Comparison of ENCODE assay signal across 8 mouse cellular contexts in the genomic region with DNA sequence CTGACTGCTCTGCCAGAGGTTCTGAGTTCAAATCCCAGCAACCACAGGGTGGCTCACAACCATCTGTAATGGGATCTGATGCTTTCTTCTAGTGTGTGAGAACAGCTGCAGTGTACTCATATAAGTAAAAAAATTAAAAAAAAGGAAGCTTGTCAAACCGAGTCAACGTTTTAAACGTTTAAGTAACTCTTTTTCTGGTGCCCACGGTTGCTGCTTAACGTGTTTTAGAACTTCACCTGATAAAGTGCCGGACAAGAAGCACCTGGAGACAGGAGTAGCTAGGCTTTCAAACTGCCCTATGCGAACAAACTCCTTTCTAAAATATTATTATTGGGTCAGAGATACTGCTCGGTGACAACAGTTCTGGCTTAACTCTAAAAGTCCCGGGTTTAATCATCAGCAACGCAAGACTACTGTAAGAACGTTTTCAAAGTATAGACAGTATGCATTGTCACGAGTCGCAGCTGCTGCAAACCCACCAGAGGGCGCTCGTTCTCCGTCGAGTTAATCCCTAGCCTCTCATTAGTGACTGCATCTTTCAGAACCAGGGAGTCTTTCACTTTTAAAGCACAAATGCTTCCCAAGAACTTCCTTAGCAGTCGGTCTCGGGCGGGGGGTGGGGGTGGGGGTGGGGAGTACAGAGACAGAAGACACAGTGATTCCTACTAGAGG. TPM values are rescaled to one million over a fixed set of nuclear protein-coding genes. Genes with fewer than 3 reads are reported as not detected.
DNase-seq lines count a peak whose midpoint lies in the region; ATAC-seq lines count a peak whose summit lies in the region.

No protein-coding gene starts in this region.

- peak overlapping the region; percentile 93 for H3K4me2 ChIP-seq in intestine, embryonic 14.5 days (ENCODE audit: low read length)
- peak overlapping the region; percentile 95 for H3K4me2 ChIP-seq in midbrain, embryonic 16.5 days (ENCODE audit: low read length)

- DNase-seq in frontal cortex, postnatal 36 days (ENCODE audit: low spot score in 2 of 2): peak; percentile 76 to 82
- peak; percentile 79 for DNase-seq in cerebellum, adult 9-11 months
- DNase-seq in gastrocnemius, adult 18-20 months (ENCODE audit: low spot score): peak; percentile 83
- peak; percentile 93 for DNase-seq in intestine, embryonic 14.5 days (ENCODE audit: low spot score)
- peak; percentile 94 for DNase-seq in liver
- peak; percentile 92 to 98 for DNase-seq in spleen, postnatal 10 days (ENCODE audit: low spot score in 2 of 2)

- H3K9ac ChIP-seq in intestine, embryonic 14.5 days (ENCODE audit: low read length): peak overlapping the region; percentile 60
- peak overlapping the region; percentile 87 for H3K9ac ChIP-seq in midbrain, embryonic 16.5 days (ENCODE audit: low read depth, low read length)

- ATAC-seq in frontal cortex, adult (ENCODE audit: low TSS enrichment): no peak
- no peak for ATAC-seq in intestine, embryonic 14.5 days (replicated peaks; ENCODE audit: low FRiP score, low TSS enrichment, low read depth)
- ATAC-seq in midbrain, embryonic 16.5 days: peak; percentile 59; the same call in 1 of the 2 replicates

- no peaks in the 10 kb centered on the region for H3K9me3 ChIP-seq in intestine, embryonic 14.5 days (ENCODE audit: control insufficient read depth, low read length)
- H3K9me3 ChIP-seq in midbrain, embryonic 16.5 days (replicated peaks; ENCODE audit: control insufficient read depth, low read length, poor library complexity, severe bottlenecking): no peaks in the 10 kb centered on the region

- no peak overlapping the region for H3K27ac ChIP-seq in intestine, embryonic 14.5 days (ENCODE audit: low read depth)
- peak overlapping the region; percentile 92; the same call in 1 of the 2 replicates for H3K27ac ChIP-seq in midbrain, embryonic 16.5 days (ENCODE audit: low read length)

- H3K4me3 ChIP-seq in intestine, embryonic 14.5 days (ENCODE audit: low read depth, low read length): peak overlapping the region; percentile 59
- H3K4me3 ChIP-seq in midbrain, embryonic 16.5 days (ENCODE audit: low read depth, low read length): peak overlapping the region; percentile 73

- WGBS in intestine, embryonic 14.5 days: 7% methylated on average over 20 of the region's 20 CpGs
- 8% methylated on average over 20 of the region's 20 CpGs for WGBS in midbrain, embryonic 16.5 days

- peaks cover 23% of the 10 kb centered on the region for H3K4me1 ChIP-seq in intestine, embryonic 14.5 days (replicated peaks; ENCODE audit: control insufficient read depth, insufficient read depth, low read length)
- H3K4me1 ChIP-seq in midbrain, embryonic 16.5 days (ENCODE audit: control insufficient read depth, insufficient read depth, low read length): peaks cover 19% of the 10 kb centered on the region

- no peaks in the 10 kb centered on the region for H3K36me3 ChIP-seq in intestine, embryonic 14.5 days (ENCODE audit: control insufficient read depth, insufficient read depth, low read length)
- H3K36me3 ChIP-seq in midbrain, embryonic 16.5 days (ENCODE audit: control insufficient read depth, insufficient read depth, low read length): no peaks in the 10 kb centered on the region

- peaks cover 47% of the 10 kb centered on the region for H3K27me3 ChIP-seq in intestine, embryonic 14.5 days (replicated peaks; ENCODE audit: control insufficient read depth, insufficient read depth, low read length)
- peaks cover 42% of the 10 kb centered on the region for H3K27me3 ChIP-seq in midbrain, embryonic 16.5 days (ENCODE audit: control insufficient read depth, insufficient read depth, low read depth, low read length)

RNA-seq across cellular contexts. Expression of gene Kazald1, which starts 1.0 kb away (rescaled TPM):
- total RNA-seq in gastrocnemius, adult 18-20 months (2021): 10 to 100 TPM in 1 of 2 experiments, 1 to 10 TPM in 1; 6.3 to 11.2 TPM
- polyA plus RNA-seq in intestine, embryonic 14.5 days (2014; fragmentation: Nextera tagmentation; extraction: Ambion mirVana): 0.69 and 1.8 TPM in 2 replicates
- polyA plus RNA-seq in midbrain, embryonic 16.5 days (2015; fragmentation: Nextera tagmentation; extraction: Ambion mirVana): 1.3 and 1.9 TPM in 2 replicates

RNA-seq across cellular contexts. Expression of gene Sfxn3, which starts 26.7 kb away (rescaled TPM):
- total RNA-seq in gastrocnemius, adult 18-20 months (2021): 10 to 100 TPM; 23.2 to 24.9 TPM
- polyA plus RNA-seq in intestine, embryonic 14.5 days (2014; fragmentation: Nextera tagmentation; extraction: Ambion mirVana): 23.4 and 24.5 TPM in 2 replicates
- polyA plus RNA-seq in midbrain, embryonic 16.5 days (2015; fragmentation: Nextera tagmentation; extraction: Ambion mirVana): 95.9 and 101 TPM in 2 replicates

RNA-seq across cellular contexts. Expression of gene Pdzd7, which starts 28.5 kb away (rescaled TPM):
- total RNA-seq in gastrocnemius, adult 18-20 months (2021): 1 to 10 TPM; 4.7 to 5.4 TPM
- 0.42 and 0.55 TPM in 2 replicates for polyA plus RNA-seq in intestine, embryonic 14.5 days (2014; fragmentation: Nextera tagmentation; extraction: Ambion mirVana)
- polyA plus RNA-seq in midbrain, embryonic 16.5 days (2015; fragmentation: Nextera tagmentation; extraction: Ambion mirVana): 2.9 and 3.9 TPM in 2 replicates

RNA-seq across cellular contexts. Expression of gene Lzts2, which starts 59.8 kb away (rescaled TPM):
- total RNA-seq in gastrocnemius, adult 18-20 months (2021): 10 to 100 TPM; 17.5 to 25.8 TPM
- polyA plus RNA-seq in intestine, embryonic 14.5 days (2014; fragmentation: Nextera tagmentation; extraction: Ambion mirVana): 50.6 and 52.1 TPM in 2 replicates
- polyA plus RNA-seq in midbrain, embryonic 16.5 days (2015; fragmentation: Nextera tagmentation; extraction: Ambion mirVana): 15.5 and 17.2 TPM in 2 replicates
